Mouse (Mus musculus): ENCODE data around the gene Twist2. TPM values are rescaled to one million over a fixed set of nuclear protein-coding genes. Genes with fewer than 3 reads are reported as not detected.
A peak's percentile ranks its signal among the peaks of the same experiment; 100 is the strongest.

Gene Twist2
- total RNA-seq, 1 experiment from 2014 or later = 1.6 TPM

GRCm38 (mm10) chr1:91874633-91875032 lies 73.4 kb downstream of the Twist2 start:
- DNase-seq = peak; percentile 69

- no peak for DNase-seq
These were observed 73.9 kb downstream of the Twist2 start for GRCm38 (mm10) chr1:91875042-91875720.

- no peak for DNase-seq
These were observed 77.4 kb downstream of the Twist2 start for GRCm38 (mm10) chr1:91878696-91879095.

GRCm38 (mm10) chr1:91880156-91880555 lies 78.9 kb downstream of the Twist2 start:
- DNase-seq = no peak

GRCm38 (mm10) chr1:91880899-91881298 lies 79.6 kb downstream of the Twist2 start:
- no peak for DNase-seq

GRCm38 (mm10) chr1:91883115-91883514 lies 81.9 kb downstream of the Twist2 start:
- no peak for DNase-seq

GRCm38 (mm10) chr1:91893598-91893997 lies 92.3 kb downstream of the Twist2 start:
- no peak for DNase-seq

GRCm38 (mm10) chr1:91894286-91894685 lies 93.0 kb downstream of the Twist2 start:
- no peak for DNase-seq

GRCm38 (mm10) chr1:91897078-91897477 lies 95.8 kb downstream of the Twist2 start:
- no peak for DNase-seq
